Mouse (Mus musculus): Measurements from ENCODE around the gene Barx2.

Gene Barx2

DNA sequence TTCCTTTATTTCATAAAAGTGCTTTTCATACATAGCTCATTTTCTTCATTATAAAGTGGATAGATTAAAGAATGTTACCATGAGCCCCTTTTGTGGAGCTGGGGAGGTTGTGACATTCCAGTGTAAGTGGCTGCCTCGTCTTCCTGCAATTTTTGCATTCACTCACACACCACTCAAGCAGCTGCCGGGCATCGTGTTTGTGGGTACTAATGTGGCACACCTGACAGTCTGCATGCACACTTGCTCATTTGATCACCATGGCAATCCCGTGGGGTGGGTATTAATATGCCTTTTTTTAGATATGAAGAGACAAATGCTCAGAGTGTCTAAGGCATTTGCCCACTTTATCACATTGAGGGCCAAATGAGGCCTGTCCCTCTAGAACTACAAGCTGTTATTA is 24.9 kb downstream of the Barx2 start:
- in situ Hi-C loops (cut with MboI, MseI): no loop called here

GRCm38 (mm10) chr9:31886258-31886657 is 27.0 kb downstream of the Barx2 start:
- in situ Hi-C loops (cut with MboI, MseI): no loop called here

GRCm38 (mm10) chr9:31882376-31882775 is 30.9 kb downstream of the Barx2 start:
- in situ Hi-C loops (cut with MboI, MseI): no loop called here

DNA sequence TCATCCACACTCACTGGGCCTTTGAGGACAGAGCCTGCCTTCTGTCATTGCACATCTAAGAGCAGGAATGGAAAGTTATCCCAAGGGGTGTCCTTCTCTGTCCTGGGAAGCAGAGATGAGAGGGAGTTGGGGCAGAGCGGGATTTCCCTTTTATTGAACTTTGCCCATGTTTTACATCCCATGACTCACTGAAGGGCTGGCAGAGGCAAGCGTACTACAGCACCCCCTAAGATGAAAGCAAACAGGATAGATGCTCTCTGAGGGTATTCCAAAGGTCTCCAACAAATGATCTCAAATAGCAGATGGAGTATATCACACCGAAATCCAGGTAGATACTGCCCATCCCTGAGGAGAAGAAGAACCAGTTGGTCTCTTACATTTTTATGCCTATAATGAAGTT is 37.7 kb downstream of the Barx2 start:
- in situ Hi-C loops (cut with MboI, MseI): no loop called here

DNA sequence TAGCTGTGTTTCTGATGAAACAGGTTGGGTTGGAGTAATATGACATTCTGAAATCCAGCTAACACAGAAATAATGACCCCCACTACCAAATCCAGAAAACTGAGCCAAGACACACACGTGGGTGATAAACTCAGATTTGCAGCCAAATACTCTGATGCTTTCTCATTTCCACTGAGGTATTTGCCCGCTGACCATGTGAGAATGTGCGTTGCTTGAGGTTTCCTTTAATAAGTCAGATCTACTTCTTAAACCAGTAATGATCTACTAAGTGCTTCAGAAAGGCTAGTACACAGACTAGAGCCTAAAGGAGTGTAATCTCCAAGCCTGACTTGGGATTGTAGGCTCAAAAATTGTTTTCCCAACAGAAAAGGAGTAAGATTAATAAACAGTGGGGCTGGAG is 39.0 kb downstream of the Barx2 start:
- in situ Hi-C loops (cut with MboI, MseI): no loop called here

- in situ Hi-C loops (cut with MboI, MseI): no loop called here
Measured at GRCm38 (mm10) chr9:31871410-31871809, 41.9 kb downstream of the Barx2 start.

- in situ Hi-C loops (cut with MboI, MseI): no loop called here
Measured at GRCm38 (mm10) chr9:31868823-31869460, 44.3 kb downstream of the Barx2 start.

DNA sequence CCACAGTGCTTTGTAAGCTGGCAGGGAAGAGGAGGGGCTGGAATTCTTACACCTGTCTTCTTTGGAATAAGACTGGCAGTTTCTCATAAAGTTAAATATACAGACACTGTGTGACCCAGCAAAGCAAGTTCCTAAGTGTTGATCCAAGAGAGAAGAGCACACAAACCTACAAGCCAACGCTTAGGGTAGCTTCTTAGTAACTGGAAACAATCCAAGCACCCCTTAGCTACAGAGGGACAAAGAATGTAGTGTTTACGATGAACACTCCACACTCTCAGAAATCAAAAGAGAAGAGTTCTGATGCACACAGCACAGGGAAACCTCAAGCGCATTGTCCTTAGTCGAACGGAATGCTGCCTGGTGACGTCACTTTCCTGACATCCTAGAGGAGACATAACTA is 49.4 kb downstream of the Barx2 start:
- in situ Hi-C loops (cut with MboI, MseI): no loop called here

GRCm38 (mm10) chr9:31859446-31859845 is 53.8 kb downstream of the Barx2 start:
- in situ Hi-C loops (cut with MboI, MseI): no loop called here

DNA sequence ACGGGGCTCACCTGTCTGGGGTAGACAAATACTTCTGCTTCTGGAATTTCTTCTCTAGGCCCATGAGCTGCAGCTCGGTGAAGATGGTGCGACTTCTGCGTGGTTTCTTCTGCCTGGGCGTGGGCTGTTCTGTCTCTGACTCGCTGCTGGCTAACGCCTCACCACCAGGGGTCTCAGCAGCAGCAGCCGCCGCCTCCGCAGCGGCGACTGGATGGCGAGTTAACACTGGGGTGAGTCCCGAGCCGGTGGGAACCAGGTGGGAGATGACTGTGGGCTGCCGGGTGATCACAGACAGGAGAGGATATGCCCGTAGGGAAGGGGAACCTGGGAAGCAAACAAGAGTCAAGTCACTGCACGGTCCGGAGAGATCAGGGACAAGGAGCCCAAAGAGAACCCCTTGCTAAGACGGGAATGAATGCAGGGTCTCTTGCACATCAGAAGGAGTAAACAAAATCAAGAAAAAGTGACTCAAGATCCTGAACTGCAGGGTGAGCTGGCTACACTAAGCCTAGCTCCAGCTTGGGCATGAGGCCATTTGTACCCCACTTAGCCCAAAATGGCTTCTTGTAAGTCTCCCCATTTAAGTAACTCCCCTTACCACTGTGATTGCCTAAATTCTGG is 54.4 kb downstream of the Barx2 start:
- in situ Hi-C loops (cut with MboI, MseI): no loop called here

DNA sequence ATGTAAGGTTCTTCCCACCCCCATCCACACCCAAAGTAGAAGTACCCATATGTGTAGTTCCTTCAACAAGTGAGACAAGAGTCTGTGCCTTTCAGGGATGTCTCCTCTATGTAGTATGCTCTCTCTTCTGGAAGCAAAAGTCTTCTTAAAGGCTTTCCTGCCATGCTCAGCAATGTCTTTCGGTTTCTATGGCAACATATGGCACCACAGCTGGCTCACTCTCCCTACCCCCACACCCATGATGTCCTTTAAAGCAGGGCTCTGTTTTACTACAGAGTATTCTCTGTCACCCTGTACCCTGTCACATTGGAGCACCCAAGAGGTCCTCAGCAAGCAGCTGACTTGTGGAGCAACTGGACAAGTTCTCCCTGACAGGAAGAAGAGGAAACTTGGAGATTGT is 55.8 kb downstream of the Barx2 start:
- in situ Hi-C loops (cut with MboI, MseI): no loop called here

- in situ Hi-C loops (cut with MboI, MseI): no loop called here
Measured at GRCm38 (mm10) chr9:31856437-31856836, 56.8 kb downstream of the Barx2 start.

GRCm38 (mm10) chr9:31855668-31856067 is 57.6 kb downstream of the Barx2 start:
- in situ Hi-C loops (cut with MboI, MseI): no loop called here

GRCm38 (mm10) chr9:31851710-31852109 is 61.6 kb downstream of the Barx2 start:
- in situ Hi-C loops (cut with MboI, MseI): no loop called here

- in situ Hi-C loops (cut with MboI, MseI): no loop called here
Measured at GRCm38 (mm10) chr9:31850706-31851105, 62.6 kb downstream of the Barx2 start.

DNA sequence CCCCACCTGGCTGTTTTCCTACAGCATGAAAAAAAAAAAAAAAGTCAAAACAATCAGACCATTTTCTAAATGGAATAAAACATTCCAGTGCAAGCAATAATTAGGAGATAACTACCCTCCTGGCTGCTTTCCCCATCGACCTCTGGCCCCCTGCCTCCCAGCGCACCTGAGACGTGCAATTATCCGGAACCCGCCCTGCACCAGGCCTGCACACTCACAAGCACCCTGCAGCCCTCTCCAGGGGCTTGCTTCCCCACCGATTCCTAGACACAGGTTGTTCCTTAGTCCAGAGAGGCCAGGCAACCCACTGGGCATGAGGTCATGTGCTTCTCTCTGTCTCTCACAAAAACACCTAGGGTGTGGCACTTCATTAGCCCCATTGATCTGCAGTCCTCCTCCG is 63.9 kb downstream of the Barx2 start:
- in situ Hi-C loops (cut with MboI, MseI): no loop called here

DNA sequence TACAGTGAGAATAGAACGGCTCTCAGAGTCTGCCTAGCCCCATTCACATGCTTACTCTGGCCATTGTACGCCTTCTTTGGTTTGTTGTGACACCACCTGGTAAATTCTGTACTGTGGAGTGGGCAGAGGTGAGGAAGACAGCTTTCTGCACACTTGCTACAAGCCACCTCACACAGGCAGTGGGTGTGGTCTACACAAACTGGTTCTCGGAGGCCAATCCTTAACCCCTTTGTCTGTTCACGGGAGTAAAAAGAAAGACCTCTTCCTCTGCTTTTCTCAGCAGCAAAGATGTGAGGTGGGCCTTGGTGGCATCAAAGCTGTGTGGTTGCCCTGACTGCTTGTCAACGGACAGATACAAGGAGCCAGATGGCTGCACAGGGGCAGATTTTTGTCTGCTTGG is 68.6 kb downstream of the Barx2 start:
- in situ Hi-C loops (cut with MboI, MseI): no loop called here

GRCm38 (mm10) chr9:31841108-31841815 is 72.0 kb downstream of the Barx2 start:
- in situ Hi-C loops (cut with MboI, MseI): no loop called here

DNA sequence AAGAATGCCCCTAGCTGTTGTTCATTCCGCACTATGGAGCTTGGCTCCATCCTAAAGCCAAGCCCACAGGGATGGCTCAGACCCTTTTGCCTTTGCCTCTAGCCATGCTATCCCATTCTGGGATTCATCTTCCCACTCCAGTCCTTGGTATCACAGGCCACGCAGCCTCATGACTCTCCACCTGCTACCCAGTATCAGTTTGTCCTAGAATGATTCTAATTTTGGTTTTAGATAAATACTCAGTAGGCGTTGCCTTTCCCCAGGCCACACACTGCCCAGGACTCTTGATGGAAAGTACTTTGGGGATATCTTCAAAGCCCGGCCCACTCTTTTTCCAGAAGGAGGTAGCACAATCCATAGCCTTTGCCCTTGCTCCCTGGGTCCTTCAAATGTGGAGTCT is 72.7 kb downstream of the Barx2 start:
- in situ Hi-C loops (cut with MboI, MseI): no loop called here

GRCm38 (mm10) chr9:31840037-31840436 is 73.2 kb downstream of the Barx2 start:
- in situ Hi-C loops (cut with MboI, MseI): no loop called here

DNA sequence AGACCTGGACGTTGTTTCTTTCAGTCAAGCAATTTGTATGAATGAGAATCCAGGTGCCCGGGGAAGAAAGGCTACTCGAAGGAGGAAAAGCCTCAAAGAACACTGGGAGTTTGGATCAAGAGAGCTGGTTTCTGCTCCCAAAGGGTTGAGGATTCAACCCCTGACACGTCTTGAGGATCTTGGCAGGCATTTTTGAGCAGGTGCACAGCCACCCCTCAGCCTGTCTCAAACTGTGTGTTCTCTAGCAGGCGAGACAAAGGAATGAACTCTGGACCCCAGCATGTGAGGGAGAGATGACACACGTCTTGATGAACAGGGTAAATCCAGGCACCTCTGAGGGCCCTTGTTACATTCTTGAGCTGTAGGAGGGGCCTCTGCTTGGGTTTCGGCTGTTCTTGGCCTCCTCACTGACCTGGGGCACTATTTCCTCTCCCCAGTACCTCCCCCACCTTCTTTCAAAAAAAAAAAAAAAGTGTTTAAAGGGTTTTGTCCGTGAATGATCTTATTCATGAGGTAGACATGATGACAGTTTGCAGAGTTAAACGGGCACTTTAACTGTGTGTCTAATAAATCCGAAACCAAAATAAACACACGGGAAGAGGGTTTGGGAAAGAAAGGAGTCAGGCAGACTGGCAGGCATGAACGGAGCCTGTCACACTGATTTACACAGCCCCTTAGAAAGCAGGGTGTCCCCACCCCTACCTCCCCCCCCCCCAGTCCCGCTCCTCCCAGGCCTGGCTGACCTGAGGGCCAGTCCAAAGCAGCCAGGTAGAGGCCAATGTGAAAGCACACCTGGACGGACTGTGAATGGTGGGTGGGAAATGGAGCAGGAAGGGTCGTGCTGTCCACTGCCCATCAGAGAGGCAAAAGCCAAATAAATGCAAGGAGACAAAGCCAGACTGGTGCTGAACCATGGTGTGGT is 73.9 kb downstream of the Barx2 start:
- in situ Hi-C loops (cut with MboI, MseI): no loop called here

GRCm38 (mm10) chr9:31838047-31838446 is 75.2 kb downstream of the Barx2 start:
- in situ Hi-C loops (cut with MboI, MseI): no loop called here
